Mouse (Mus musculus) embryo, embryonic 11.5 days (tissue): ENCODE measurements around the gene Hirip3.

Experiments used
- DNase-seq: peaks from one replicate; pipeline ENCODE4 v3.0.0-alpha.2; 2012; ENCODE audit warnings: low read depth, low spot score

The Hirip3 gene

GRCm38 (mm10) chr7:126905590-126905989 is 43.8 kb downstream of the Hirip3 start:
- no peak for DNase-seq

DNA sequence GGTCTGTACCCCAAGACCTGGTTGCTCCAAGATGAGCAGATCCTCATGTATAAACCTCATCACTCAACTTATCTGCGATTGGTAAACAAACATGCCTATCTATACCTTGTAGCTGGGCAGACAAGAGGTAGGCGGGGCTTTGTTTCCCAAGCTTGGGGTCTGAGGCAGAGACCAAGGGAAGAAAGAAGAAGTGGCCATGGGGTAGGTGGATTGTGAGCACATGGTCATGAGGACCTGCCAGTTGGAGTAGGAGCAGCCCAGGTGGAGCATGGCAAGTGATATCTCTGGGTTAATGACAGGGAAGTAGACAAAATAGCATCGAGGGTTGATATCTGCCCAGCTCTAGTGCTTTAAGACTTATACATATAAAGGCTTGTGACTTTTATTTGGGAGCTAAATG is 53.1 kb downstream of the Hirip3 start:
- DNase-seq, result no peak
